Comparison of ENCODE assay signal across 9 mouse cellular contexts in genomic region chr17:47952368-47953081, GRCm38 (mm10). TPM values are rescaled to one million over a fixed set of nuclear protein-coding genes. Genes with fewer than 3 reads are reported as not detected.
A peak's percentile ranks its signal among the peaks of the same experiment; 100 is the strongest.
DNase-seq lines count a peak whose midpoint lies in the region; ATAC-seq lines count a peak whose summit lies in the region.
"Had no signal": no experiment of that assay in that cellular context is flagged by ENCODE, and none has a peak within 500 bp of the region (broad histone marks: within the 10 kb centered on the region; RNA-seq: fewer than 3 reads in every experiment).

No protein-coding gene starts in this region.

- H3K36me3 ChIP-seq in kidney, embryonic 16.5 days (ENCODE audit: insufficient read depth, low read length) = no peaks in the 10 kb centered on the region
- no peaks in the 10 kb centered on the region for H3K36me3 ChIP-seq in embryonic facial prominence, embryonic 11.5 days (replicated peaks; ENCODE audit: control insufficient read depth, insufficient read depth, low read depth, low read length)
- H3K36me3 ChIP-seq in hindbrain, embryonic 15.5 days = no peaks in the 10 kb centered on the region

- no peaks in the 10 kb centered on the region; the same call in 1 of the 2 replicates for H3K9me3 ChIP-seq in kidney, embryonic 16.5 days (ENCODE audit: low read length)
- no peaks in the 10 kb centered on the region for H3K9me3 ChIP-seq in embryonic facial prominence, embryonic 11.5 days (replicated peaks; ENCODE audit: control insufficient read depth, low read length)
- no peaks in the 10 kb centered on the region for H3K9me3 ChIP-seq in hindbrain, embryonic 15.5 days

- peak; percentile 41 for DNase-seq in kidney, adult 11 months
- no peak for DNase-seq in embryonic facial prominence, embryonic 11.5 days (ENCODE audit: low spot score)
- DNase-seq in lung, postnatal 10 days = peak; percentile 32
- no peak for DNase-seq in MN1 (ENCODE audit: low spot score)
- no peak for DNase-seq in cerebellum, adult 8-10 months
- no peak for DNase-seq in layer of hippocampus, adult 11-12 months (ENCODE audit: low spot score)

- peaks cover 3% of the 10 kb centered on the region; the same call in 1 of the 2 replicates for H3K27me3 ChIP-seq in kidney, embryonic 16.5 days (ENCODE audit: insufficient read depth, low read length)
- H3K27me3 ChIP-seq in embryonic facial prominence, embryonic 11.5 days (ENCODE audit: control insufficient read depth, insufficient read depth, low read length) = no peaks in the 10 kb centered on the region
- peaks cover 4% of the 10 kb centered on the region; the same call in 1 of the 2 replicates for H3K27me3 ChIP-seq in hindbrain, embryonic 15.5 days

- 21% methylated on average over 12 of the region's 12 CpGs for WGBS in kidney, embryonic 16.5 days
- WGBS in embryonic facial prominence, embryonic 11.5 days = 21% methylated on average over 12 of the region's 12 CpGs
- WGBS in hindbrain, embryonic 15.5 days = 18% methylated on average over 11 of the region's 12 CpGs

- H3K27ac ChIP-seq in kidney, embryonic 16.5 days (ENCODE audit: low read length) = no peak overlapping the region
- 0 out of 2 replicates have a peak overlapping the region, but pooled peaks have one; percentile 47 for H3K27ac ChIP-seq in embryonic facial prominence, embryonic 11.5 days (replicated peaks; ENCODE audit: low read depth, low read length)
- H3K27ac ChIP-seq in hindbrain, embryonic 15.5 days (replicated peaks) = 0 out of 2 replicates have a peak overlapping the region, but pooled peaks have one; percentile 20

- no peak overlapping the region for H3K9ac ChIP-seq in kidney, embryonic 16.5 days (replicated peaks; ENCODE audit: low read length)
- H3K9ac ChIP-seq in embryonic facial prominence, embryonic 11.5 days (replicated peaks; ENCODE audit: low read length) = peak overlapping the region; percentile 32; the same call in 1 of the 2 replicates
- no peak overlapping the region for H3K9ac ChIP-seq in hindbrain, embryonic 15.5 days

- no peak overlapping the region for H3K4me2 ChIP-seq in kidney, embryonic 16.5 days (replicated peaks; ENCODE audit: low read depth, low read length)
- H3K4me2 ChIP-seq in embryonic facial prominence, embryonic 11.5 days (ENCODE audit: low read depth, low read length) = no peak overlapping the region
- H3K4me2 ChIP-seq in hindbrain, embryonic 15.5 days = no peak overlapping the region

- ATAC-seq in kidney, embryonic 16.5 days (ENCODE audit: low FRiP score, low TSS enrichment) = no peak
- ATAC-seq in embryonic facial prominence, embryonic 11.5 days (replicated peaks; ENCODE audit: insufficient number of reproducible peaks, low FRiP score, low TSS enrichment, low read depth) = peak; percentile 41; the same call in 1 of the 2 replicates
- ATAC-seq in hindbrain, embryonic 15.5 days (ENCODE audit: low FRiP score, low read depth) = 0 out of 2 replicates have a peak, but pooled peaks have one; percentile 13

- H3K4me1 ChIP-seq in kidney, embryonic 16.5 days (ENCODE audit: insufficient read depth, low read length) = peaks cover 14% of the 10 kb centered on the region; the same call in 1 of the 2 replicates
- H3K4me1 ChIP-seq in embryonic facial prominence, embryonic 11.5 days (ENCODE audit: control insufficient read depth, insufficient read depth, low read length) = peaks cover 6% of the 10 kb centered on the region
- peaks cover 23% of the 10 kb centered on the region for H3K4me1 ChIP-seq in hindbrain, embryonic 15.5 days (replicated peaks)

- H3K4me3 ChIP-seq in kidney, embryonic 16.5 days (ENCODE audit: low read length) = no peak overlapping the region
- no peak overlapping the region for H3K4me3 ChIP-seq in embryonic facial prominence, embryonic 11.5 days (ENCODE audit: low read depth, low read length)
- H3K4me3 ChIP-seq in hindbrain, embryonic 15.5 days = no peak overlapping the region
- H3K4me3 ChIP-seq: myocyte had no signal

RNA-seq across cellular contexts. Expression of gene Foxp4, which starts 28.1 kb away (rescaled TPM):
- polyA plus RNA-seq in kidney, embryonic 16.5 days (2015; fragmentation: Nextera tagmentation; extraction: Ambion mirVana) = 8.3 and 11.6 TPM in 2 replicates
- polyA plus RNA-seq in embryonic facial prominence, embryonic 11.5 days (2014; fragmentation: Nextera tagmentation; extraction: Ambion mirVana) = 29.0 and 32.4 TPM in 2 replicates
- 34.3 and 42.2 TPM in 2 replicates for polyA plus RNA-seq in hindbrain, embryonic 15.5 days (2015; fragmentation: Nextera tagmentation; extraction: Ambion mirVana)

Comparison
In these comparisons a context has a peak if more than half of its experiments do, and no peak if none do; other contexts are left out.
1. DNase-seq: peak in kidney, adult 11 months (single experiment) and lung, postnatal 10 days (single experiment); none in embryonic facial prominence, embryonic 11.5 days (single experiment), MN1 (single experiment), cerebellum, adult 8-10 months (single experiment) and layer of hippocampus, adult 11-12 months (single experiment).